Mouse (Mus musculus) heart, adult 2 months (tissue): ENCODE results near the gene Enpp1. TPM values are rescaled to one million over a fixed set of nuclear protein-coding genes. Genes with fewer than 3 reads are reported as not detected.
"Not testable (repeated sequence)": the region's sequence is repeated elsewhere in the genome, so short reads cannot be mapped to it uniquely, and the experiment has no call there.

ENCODE experiments used
- DNase-seq, 2 experiments: peaks; one replicate each; pipeline ENCODE4 v3.0.0; 2021
- H3K27ac ChIP-seq: fragments of 200-600 bp; 2 replicates; pipeline ENCODE4 v1.8.1; 2022
- H3K27me3 ChIP-seq: fragments of 200-500 bp; 2 replicates; pipeline ENCODE4 v1.6.1; 2012; ENCODE audit warnings: mild to moderate bottlenecking, low read length, inconsistent platforms, mixed read lengths; ENCODE audit not compliant: control insufficient read depth, insufficient read depth
- H3K36me3 ChIP-seq: fragments of 200-500 bp; 2 replicates; pipeline ENCODE4 v1.6.1; 2012; ENCODE audit warnings: low read length, inconsistent platforms; ENCODE audit not compliant: control insufficient read depth, insufficient read depth
- H3K4me1 ChIP-seq: fragments of 200-500 bp; 2 replicates; pipeline ENCODE4 v1.6.1; 2011; ENCODE audit warnings: low read length; ENCODE audit not compliant: control insufficient read depth, insufficient read depth
- H3K4me3 ChIP-seq: fragments of 200-600 bp; 2 replicates; pipeline ENCODE4 v1.8.1; 2022
- H3K79me2 ChIP-seq: fragments of 200-500 bp; replicated peaks from 2 replicates; pipeline ENCODE4 v1.6.1; 2012; ENCODE audit warnings: mild to moderate bottlenecking, inconsistent platforms, low read length, moderate library complexity, mixed read lengths; ENCODE audit not compliant: control insufficient read depth, insufficient read depth
- H3K9ac ChIP-seq: fragments of 200-500 bp; 2 replicates; pipeline ENCODE4 v1.6.1; 2012; ENCODE audit warnings: low read depth, mild to moderate bottlenecking, control low read depth, inconsistent platforms, low read length, mixed read lengths
- CTCF ChIP-seq: fragments of 200-600 bp; IDR thresholded peaks from 2 replicates; pipeline ENCODE4 v1.8.1; 2022; ENCODE audit warnings: antibody characterized with exemption, mild to moderate bottlenecking, moderate library complexity
- EP300 ChIP-seq: fragments of 200-500 bp; IDR thresholded peaks from 2 replicates; pipeline ENCODE4 v1.6.1; 2011; ENCODE audit warnings: low read depth, low read length, control low read depth; ENCODE audit not compliant: insufficient read depth
- POLR2A ChIP-seq: fragments of 200-500 bp; IDR thresholded peaks from 2 replicates; pipeline ENCODE4 v1.6.1; 2011; ENCODE audit warnings: mild to moderate bottlenecking, low read depth, low read length, control low read depth; ENCODE audit not compliant: insufficient read depth
- WGBS: fragments of 180-500 bp; shearing (Covaris S2); methylation state at CpG from one replicate; pipeline ENCODE4 v1.1.7; 2018; 5-methylcytosine and 5-hydroxymethylcytosine counted together
- intact Hi-C: fragments of 180-260 bp; cut with DNase I; formaldehyde crosslinking; loops from one replicate; pipeline ENCODE4 v1.15.1; 2025
- polyA plus RNA-seq: library from polyadenylated mRNA; depleted of rRNA; stranded (reverse); fragments of >200 nt; gene quantifications from 2 replicates; pipeline ENCODE4 v1.2.3, GENCODE M21; 2012
- total RNA-seq, 2 experiments: library from RNA; stranded (reverse); gene quantifications; 2 replicates each; pipeline ENCODE4 v1.2.3; 2021

Gene Enpp1
- total and polyA plus RNA-seq, 3 experiments = 2.1 to 6.5 (median 5.8) TPM

DNA sequence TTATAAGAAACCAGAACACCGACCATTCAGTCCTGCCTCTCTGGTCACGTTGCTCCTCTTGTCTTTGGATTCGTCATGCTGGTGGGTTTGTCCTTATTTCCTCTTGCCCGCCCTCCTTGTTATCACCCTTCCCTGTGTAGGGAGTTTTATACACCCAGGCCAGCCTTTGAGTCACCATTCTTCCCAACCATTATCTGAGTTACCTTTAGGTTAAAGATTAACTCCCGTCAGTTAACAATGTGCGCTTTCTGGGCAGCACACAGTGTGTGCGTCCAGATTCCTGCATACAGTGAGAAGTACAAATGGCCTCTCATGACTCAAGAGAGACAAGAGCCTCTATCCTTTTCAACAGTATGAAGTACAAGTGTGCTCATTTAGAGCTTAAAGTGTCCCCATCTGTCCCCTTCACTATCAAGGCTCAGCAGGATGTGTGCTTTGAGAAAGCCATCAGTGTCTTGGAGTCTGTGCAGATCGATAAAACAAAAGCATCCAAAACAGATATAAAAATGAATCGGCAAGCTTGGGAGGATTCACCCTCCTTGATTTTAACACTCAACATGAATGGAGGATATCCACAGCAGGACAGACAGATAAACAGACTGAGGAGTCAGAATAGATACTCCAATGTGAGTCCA, 82.8 kb downstream of the Enpp1 start:
- H3K4me1 ChIP-seq = no peaks in the 10 kb centered on the region; the same call in 1 of the 2 replicates
- 38% methylated on average over 9 of the region's 9 CpGs for whole genome bisulfite sequencing
- no peak overlapping the region for H3K9ac ChIP-seq
- no peak overlapping the region for H3K4me3 ChIP-seq
- no peaks in the 10 kb centered on the region for H3K27me3 ChIP-seq
- no peaks in the 10 kb centered on the region for H3K79me2 ChIP-seq
- intact Hi-C loops = loop anchor here (2.0 to 10.0 kb wide), 3 partner anchors 162 to 464 kb away; no protein-coding TSS in a partner anchor
- no peak overlapping the region for H3K27ac ChIP-seq
- TF ChIP-seq CTCF = no peak
- no peak for TF ChIP-seq EP300
- TF ChIP-seq POLR2A = no peak
- H3K36me3 ChIP-seq = no peaks in the 10 kb centered on the region
- no peak for DNase-seq

DNA sequence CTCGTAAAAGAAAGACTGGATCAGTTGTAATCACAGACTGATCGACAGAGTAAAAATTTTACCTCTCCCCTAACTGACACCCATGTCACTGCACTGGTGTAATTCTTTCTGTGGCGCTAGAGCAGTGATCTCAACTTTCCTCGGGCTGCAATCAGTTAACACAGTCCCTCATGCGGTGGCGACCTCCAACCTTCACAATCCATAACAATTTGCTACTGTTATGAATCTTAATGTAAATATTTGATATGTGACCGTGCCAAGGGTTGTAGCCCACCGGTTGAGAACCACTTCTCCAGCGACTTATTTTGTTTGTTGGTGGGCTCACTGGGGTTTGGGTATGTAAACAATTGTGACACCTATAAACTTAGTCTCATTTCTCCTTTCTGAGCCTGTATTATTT, 83.5 kb downstream of the Enpp1 start:
- Histone ChIP-seq H3K27me3 (no peaks in the 10 kb centered on the region), H3K36me3 (no peaks in the 10 kb centered on the region), H3K9ac (no peak overlapping the region), H3K27ac (no peak overlapping the region), H3K79me2 (no peaks in the 10 kb centered on the region), H3K4me1 (no peaks in the 10 kb centered on the region; the same call in 1 of the 2 replicates), H3K4me3 (no peak overlapping the region)
- no peak for TF ChIP-seq CTCF
- no peak for TF ChIP-seq EP300
- no peak for TF ChIP-seq POLR2A
- WGBS = 72% methylated on average over 9 of the region's 9 CpGs
- no peak for DNase-seq
- intact Hi-C loops = loop anchor here (2.0 to 10.0 kb wide), 3 partner anchors 162 to 464 kb away; no protein-coding TSS in a partner anchor

DNA sequence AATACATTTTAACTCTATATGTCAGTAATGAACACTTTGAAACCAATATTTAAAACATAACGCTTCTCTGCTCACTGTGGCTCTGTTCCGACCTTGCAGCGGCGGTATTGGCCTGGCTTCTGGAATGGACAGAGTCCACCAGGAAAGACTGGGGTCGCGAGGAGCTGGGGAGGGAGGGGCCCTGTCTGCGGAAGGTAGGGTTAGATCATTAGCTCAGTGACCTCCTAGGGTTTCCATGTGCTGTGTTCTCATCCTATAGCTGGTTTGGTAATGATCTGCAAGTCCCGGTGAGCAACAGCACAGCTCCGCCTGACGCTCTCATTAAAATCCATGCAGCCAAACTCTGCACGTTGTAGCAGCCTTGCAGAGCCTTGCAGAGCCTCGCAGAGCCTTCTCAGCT, 84.7 kb downstream of the Enpp1 start:
- intact Hi-C loops = loop anchor here (5.0 to 10.0 kb wide), 2 partner anchors 315 to 462 kb away; no protein-coding TSS in a partner anchor
- Histone ChIP-seq H3K79me2 (no peaks in the 10 kb centered on the region), H3K9ac (no peak overlapping the region), H3K36me3 (no peaks in the 10 kb centered on the region), H3K27ac (no peak overlapping the region), H3K4me3 (no peak overlapping the region), H3K27me3 (no peaks in the 10 kb centered on the region), H3K4me1 (no peaks in the 10 kb centered on the region; the same call in 1 of the 2 replicates)
- 75% methylated on average over 12 of the region's 12 CpGs for WGBS
- DNase-seq = no peak
- TF ChIP-seq POLR2A (no peak), CTCF (no peak), EP300 (no peak)

DNA sequence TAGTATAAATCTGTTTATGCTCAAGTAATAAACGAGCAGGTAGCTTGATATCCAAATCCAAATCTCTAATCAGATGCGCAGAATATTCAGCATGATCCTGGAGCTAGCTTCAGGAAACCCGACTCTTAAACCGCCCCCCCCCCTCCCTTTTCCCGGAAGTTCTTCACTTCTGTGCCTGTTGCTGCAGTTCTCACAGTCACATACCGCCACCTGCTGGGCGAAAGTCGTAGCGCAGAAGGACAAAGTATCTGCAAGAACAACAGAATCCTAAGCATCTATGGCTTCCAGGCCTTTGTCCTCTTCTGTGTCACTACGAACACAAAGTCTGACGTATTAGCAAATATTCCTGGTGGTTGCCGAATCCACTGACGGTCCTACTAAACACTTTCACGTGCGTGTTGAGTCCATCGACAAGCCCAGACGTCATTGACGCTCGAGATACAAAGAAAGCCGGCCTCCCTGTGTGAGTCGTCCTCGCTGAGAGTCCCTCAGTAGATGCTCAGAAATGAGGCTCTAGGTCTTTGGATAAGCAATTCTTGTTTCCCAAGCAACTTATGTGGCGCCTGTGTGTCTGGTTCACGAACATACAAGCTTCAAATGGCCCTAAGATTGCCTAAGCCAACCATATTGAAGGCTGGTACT, 86.8 kb downstream of the Enpp1 start:
- WGBS = 30% methylated on average over 24 of the region's 24 CpGs
- intact Hi-C loops = loop anchor here (2.0 to 10.0 kb wide), 3 partner anchors 292 to 460 kb away; no protein-coding TSS in a partner anchor

DNA sequence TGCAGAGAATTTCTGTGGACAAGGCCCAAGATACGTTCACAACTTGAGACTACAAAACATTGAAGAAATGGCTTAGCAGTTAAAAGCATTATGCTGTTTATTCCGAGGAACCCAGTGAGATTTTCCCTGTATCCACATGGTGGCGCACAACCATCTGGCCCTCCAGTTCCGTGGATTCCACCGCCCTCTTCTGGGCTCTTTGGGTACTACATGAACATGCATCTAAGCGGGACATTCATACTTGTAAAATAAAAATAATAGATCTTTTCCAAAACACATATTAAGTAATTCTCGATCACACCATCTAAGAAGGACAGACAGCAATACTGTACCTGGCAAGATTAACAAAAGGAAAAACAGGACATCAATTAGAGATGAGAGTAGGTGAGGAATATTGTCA, 89.4 kb downstream of the Enpp1 start:
- Histone ChIP-seq H3K4me1 (no peaks in the 10 kb centered on the region), H3K27ac (no peak overlapping the region), H3K36me3 (no peaks in the 10 kb centered on the region), H3K79me2 (no peaks in the 10 kb centered on the region), H3K27me3 (no peaks in the 10 kb centered on the region), H3K9ac (no peak overlapping the region), H3K4me3 (no peak overlapping the region)
- DNase-seq = peak; percentile 73 to 79
- TF ChIP-seq POLR2A (no peak), EP300 (peak; percentile 82), CTCF (peak; percentile 98)
- 24% methylated on average over 7 of the region's 7 CpGs for WGBS
- intact Hi-C loops = loop anchor here (1.0 to 10.0 kb wide), 3 partner anchors 212 to 458 kb away; no protein-coding TSS in a partner anchor

More for the DNA sequence above, 86.8 kb downstream of the Enpp1 start:
- TF ChIP-seq POLR2A = no peak
- peak; percentile 77 for TF ChIP-seq EP300
- TF ChIP-seq CTCF = peak; percentile 84
- Histone ChIP-seq H3K4me1 (no peaks in the 10 kb centered on the region), H3K9ac (no peak overlapping the region), H3K27me3 (no peaks in the 10 kb centered on the region), H3K36me3 (no peaks in the 10 kb centered on the region), H3K27ac (no peak overlapping the region), H3K4me3 (no peak overlapping the region), H3K79me2 (no peaks in the 10 kb centered on the region)
- DNase-seq = peak; percentile 73 to 88

DNA sequence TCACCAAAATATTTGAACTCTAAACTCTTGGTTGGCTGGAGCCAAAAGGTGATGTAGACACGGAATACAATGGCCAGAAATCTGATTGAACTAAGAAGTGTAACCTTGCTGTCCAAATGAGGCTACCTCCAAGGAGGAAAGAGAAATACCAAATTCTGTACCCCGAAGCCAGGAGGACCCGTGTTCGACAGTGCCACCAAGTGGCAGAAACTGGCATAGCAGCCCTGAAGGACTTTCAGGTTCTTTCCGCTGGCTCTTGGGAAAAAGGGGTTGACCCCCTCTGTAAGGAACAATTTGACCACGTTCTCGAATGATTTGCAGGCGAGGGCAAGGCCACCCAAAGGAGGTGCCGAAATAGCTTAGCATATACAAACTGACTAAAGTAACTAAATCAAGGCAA, 90.4 kb downstream of the Enpp1 start:
- no peaks in the 10 kb centered on the region for H3K79me2 ChIP-seq
- 16% methylated on average over 9 of the region's 9 CpGs for WGBS
- intact Hi-C loops = loop anchor here (2.0 to 10.0 kb wide), 2 partner anchors 27 to 457 kb away; partner anchors contain the start of gene Ccn2
- no peak overlapping the region for H3K9ac ChIP-seq
- DNase-seq = peak; percentile 59 to 83
- H3K36me3 ChIP-seq = no peaks in the 10 kb centered on the region
- H3K4me3 ChIP-seq = no peak overlapping the region
- TF ChIP-seq EP300 (no peak), POLR2A (no peak), CTCF (peak; percentile 100)
- no peaks in the 10 kb centered on the region for H3K4me1 ChIP-seq
- H3K27ac ChIP-seq = no peak overlapping the region
- H3K27me3 ChIP-seq = no peaks in the 10 kb centered on the region

DNA sequence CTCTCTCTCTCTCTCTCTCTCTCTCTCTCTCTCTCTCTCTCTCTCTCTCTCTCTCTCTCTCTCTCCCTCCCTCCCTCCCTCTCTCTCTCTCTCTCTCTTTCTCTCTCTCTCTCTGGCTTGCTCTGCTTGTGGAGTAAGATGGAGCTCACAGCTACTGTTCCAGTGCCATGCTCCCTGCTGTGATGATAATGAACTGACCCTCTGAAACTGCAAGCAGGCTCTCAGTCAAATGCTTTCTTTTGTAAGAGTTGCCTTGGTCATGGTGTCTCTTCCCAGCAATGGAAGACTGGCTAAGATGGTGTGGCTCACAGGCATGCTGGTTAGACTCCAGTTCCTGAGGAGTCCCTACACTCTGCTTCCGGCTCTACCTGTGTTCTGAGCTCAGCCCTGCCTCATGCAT, 95.4 kb downstream of the Enpp1 start:
- 92% methylated on average over 1 of the region's 1 CpGs for WGBS

More for the DNA sequence above, 95.4 kb downstream of the Enpp1 start:
- H3K4me3 ChIP-seq, intact Hi-C loops, H3K79me2 ChIP-seq, H3K9ac ChIP-seq, H3K27ac ChIP-seq, H3K27me3 ChIP-seq, H3K36me3 ChIP-seq, H3K4me1 ChIP-seq, DNase-seq: not testable (repeated sequence)
